Mouse (Mus musculus) mouse embryonic stem cell (cell line): ENCODE results near the gene Fgfr2.
"Not testable (repeated sequence)": the region's sequence is repeated elsewhere in the genome, so short reads cannot be mapped to it uniquely, and the experiment has no call there.

Experiments
- in situ Hi-C, 2 experiments: fragments of 300-500 bp; cut with MboI; formaldehyde crosslinking; loops; 1 replicate in 1 of 2; 3 replicates in 1 of 2; pipeline ENCODE4 v1.14.3; 2019 to 2020; ENCODE audit warnings: low sequenced_read_pairs in 2 of 2, low pct_unique_long_range_greater_than_20kb in 1 of 2, mixed read lengths in 1 of 2; ENCODE audit not compliant: unreplicated experiment in 1 of 2

Gene Fgfr2

DNA sequence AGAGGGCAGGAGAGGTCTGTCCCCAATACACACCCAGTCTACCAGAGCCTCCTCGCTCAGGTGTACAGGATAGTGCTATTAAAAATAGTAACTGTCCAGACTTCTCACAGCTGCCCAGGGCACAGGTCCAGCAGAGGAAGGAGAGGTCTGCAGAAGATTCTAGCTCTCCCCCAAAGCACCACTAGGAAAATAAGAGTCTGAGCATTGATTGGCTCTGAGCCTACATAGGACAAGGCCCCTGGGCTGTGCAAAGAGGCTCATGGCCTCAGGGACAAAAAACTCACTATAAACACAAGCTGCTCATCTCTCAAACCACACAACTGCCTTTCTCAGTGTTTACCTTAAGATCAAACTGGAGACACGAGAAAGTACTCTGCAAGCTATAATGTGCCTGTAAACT lies 679.4 kb downstream of the Fgfr2 start:
- in situ Hi-C loops, result no loop called here

- in situ Hi-C loops, result no loop called here
These were observed 680.0 kb downstream of the Fgfr2 start for GRCm38 (mm10) chr7:132443134-132443533.

- in situ Hi-C loops, result not testable (repeated sequence)
These were observed 680.9 kb downstream of the Fgfr2 start for GRCm38 (mm10) chr7:132442133-132442763.

DNA sequence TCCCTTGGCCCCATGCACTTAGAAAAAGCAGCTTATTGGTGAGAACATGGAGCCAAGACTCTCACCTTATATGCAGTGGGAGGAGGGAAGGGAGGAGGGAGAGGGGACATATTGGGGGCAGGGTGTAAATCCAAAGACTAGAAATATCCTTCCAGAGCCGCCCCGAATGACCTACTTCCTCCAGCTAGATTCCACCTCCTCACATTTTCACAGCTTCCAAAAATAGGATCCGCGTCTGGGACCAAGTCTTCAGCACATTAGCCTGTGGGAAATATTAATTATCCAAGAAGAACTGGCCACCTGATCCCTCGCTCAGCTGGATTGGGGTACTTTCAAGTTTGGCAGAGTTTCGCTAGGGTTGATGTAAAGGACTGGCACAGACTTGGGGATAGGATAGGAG lies 683.2 kb downstream of the Fgfr2 start:
- in situ Hi-C loops, result no loop called here

DNA sequence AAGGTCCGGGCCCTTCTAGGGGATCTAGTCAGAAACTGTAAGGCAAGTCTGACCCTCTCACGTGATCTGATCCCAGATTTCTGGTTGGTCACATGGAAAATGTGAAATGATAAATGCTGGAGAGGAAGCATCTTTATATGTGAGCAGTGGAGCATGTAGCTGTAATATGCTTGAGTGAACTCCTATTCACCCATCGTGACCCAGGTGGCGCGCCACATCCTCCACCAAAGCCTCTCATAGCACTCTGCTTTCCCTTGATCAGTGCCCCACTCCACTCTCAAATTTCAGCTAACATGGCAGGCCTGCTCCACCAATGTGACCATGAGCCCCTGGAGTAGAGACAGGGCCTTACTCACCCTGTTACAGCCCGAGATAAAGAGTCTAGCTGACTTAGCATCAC lies 685.1 kb downstream of the Fgfr2 start:
- in situ Hi-C loops, result no loop called here

- in situ Hi-C loops, result no loop called here
These were observed 685.7 kb downstream of the Fgfr2 start for GRCm38 (mm10) chr7:132437431-132437830.

GRCm38 (mm10) chr7:132435486-132436055 lies 687.6 kb downstream of the Fgfr2 start:
- in situ Hi-C loops, result no loop called here

DNA sequence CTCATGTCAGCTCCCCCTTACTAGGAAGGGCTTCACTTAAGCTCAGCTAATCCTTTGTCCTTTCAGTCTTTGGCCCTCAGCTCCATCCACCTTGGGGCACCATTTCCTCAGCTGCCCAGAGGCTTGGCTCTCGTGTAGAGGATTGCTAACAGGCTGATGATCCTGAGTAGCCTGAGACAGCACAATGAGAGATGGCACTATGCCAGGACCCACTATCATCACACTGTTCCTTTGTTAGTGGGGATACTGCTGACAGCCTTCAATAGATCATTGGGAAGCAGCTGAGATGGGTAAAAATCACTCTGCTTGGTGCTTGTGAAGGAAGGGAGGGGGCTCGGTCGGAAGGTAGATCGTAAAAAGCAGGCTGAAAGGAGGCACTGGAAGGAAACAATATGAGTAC lies 693.8 kb downstream of the Fgfr2 start:
- in situ Hi-C loops, result no loop called here

GRCm38 (mm10) chr7:132428308-132428707 lies 694.8 kb downstream of the Fgfr2 start:
- in situ Hi-C loops, result no loop called here

- in situ Hi-C loops, result no loop called here
These were observed 697.1 kb downstream of the Fgfr2 start for GRCm38 (mm10) chr7:132426069-132426468.

GRCm38 (mm10) chr7:132425364-132425999 lies 697.7 kb downstream of the Fgfr2 start:
- in situ Hi-C loops, result no loop called here

DNA sequence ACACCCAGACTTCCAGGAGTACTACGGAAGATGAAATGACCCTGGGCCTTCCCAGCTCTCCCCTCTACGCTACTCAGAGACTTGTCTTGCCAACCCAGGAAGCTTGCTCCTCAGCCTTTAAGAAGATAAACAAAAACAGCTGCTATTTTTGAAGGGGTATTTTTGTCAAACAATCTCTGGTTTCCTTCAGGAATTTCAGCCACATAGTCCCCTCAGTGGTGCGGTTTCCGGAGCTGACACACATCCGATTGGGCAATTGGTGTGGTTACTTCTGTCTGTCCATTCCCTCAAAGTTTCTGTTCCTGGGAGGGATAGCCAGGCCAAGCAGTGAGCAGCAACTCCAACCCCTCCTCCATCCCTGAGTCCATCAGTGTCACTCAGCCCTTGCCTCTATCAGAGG lies 699.6 kb downstream of the Fgfr2 start:
- in situ Hi-C loops, result no loop called here

- in situ Hi-C loops, result no loop called here
These were observed 703.5 kb downstream of the Fgfr2 start for GRCm38 (mm10) chr7:132419378-132420255.

GRCm38 (mm10) chr7:132416866-132417265 lies 706.3 kb downstream of the Fgfr2 start:
- in situ Hi-C loops, result no loop called here

- in situ Hi-C loops, result no loop called here
These were observed 707.3 kb downstream of the Fgfr2 start for GRCm38 (mm10) chr7:132415866-132416265.

DNA sequence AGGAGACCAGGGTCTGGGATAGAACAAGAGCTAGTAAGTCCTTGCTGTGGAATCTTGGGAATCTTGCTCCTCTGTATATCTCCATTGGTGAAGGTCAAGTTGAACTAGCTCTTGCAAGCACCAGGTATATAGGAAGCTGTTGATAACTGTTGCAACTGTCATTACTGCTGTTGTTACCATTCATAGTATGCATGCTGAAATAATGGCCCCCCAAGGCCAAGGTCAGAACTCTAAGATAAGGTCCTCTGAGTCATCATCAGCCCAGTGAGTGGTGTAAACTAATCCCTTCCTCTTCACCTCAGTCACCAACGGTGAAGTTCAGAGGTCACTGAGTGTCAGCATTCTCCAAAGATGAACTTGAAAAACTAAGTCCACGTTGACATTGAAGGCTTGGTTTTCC lies 710.6 kb downstream of the Fgfr2 start:
- in situ Hi-C loops, result no loop called here

DNA sequence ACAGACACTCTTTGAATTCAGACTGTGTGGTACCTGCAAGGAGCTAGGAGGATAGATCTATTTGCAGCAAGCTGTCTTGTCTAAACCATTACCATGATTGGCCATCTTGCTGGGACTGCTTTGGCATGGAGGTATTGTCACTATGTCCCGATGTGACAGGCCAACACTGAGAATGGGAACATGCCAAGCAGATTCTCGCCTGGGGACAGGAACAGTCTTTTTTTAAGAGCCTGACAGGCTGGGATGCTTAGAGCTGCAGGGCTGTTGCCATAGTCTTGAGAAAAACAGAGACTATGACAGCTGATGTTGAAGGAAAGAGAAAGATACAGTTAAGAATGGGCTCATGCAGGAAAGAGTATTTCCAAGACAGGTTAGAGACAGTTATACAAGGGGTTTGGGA lies 711.4 kb downstream of the Fgfr2 start:
- in situ Hi-C loops, result no loop called here

GRCm38 (mm10) chr7:132410958-132411357 lies 712.2 kb downstream of the Fgfr2 start:
- in situ Hi-C loops, result no loop called here

DNA sequence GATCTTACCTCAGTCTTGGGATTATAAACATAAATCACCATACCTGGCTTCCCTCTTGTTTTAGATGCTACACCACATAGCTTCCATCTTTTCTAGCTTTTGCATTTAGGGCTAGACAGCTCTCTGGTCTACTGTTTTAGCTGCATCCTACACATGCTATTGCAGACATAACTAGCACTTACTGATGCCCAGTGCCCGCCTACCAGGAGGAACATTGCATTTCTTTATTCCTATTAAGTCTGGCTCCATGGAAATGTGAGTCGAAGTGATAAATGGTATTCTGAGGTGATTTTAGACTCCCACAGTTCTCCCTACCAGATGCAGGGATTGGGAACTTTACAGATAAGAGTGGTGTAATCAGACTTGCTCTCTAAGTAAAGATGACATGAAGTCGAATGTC lies 713.3 kb downstream of the Fgfr2 start:
- in situ Hi-C loops, result no loop called here
